Mouse (Mus musculus) intestine, embryonic 14.5 days (tissue): ENCODE results near the gene Runx2. TPM values are rescaled to one million over a fixed set of nuclear protein-coding genes. Genes with fewer than 3 reads are reported as not detected.

Experiments used
- ATAC-seq: fragments of 200-750 bp; cut with Nextera tagmentation; replicated peaks from 2 replicates; pipeline ENCODE4 v1.8.0; 2017; ENCODE audit warnings: low read depth, moderate number of reproducible peaks, moderate TSS enrichment, moderate library complexity; ENCODE audit not compliant: low FRiP score, low TSS enrichment
- DNase-seq: peaks from one replicate; pipeline ENCODE4 v3.0.0-alpha.2; 2018; ENCODE audit warnings: low spot score
- H3K27ac ChIP-seq: fragments of 300-500 bp; sonication (generic); 2 replicates; pipeline ENCODE4 v1.5.1; 2014; ENCODE audit warnings: low read depth, mild to moderate bottlenecking, control low read depth
- H3K27me3 ChIP-seq: fragments of 300-500 bp; sonication (generic); replicated peaks from 2 replicates; pipeline ENCODE4 v1.6.1; 2014; ENCODE audit warnings: low read length, control low read depth; ENCODE audit not compliant: control insufficient read depth, insufficient read depth
- H3K36me3 ChIP-seq: fragments of 300-500 bp; sonication (generic); 2 replicates; pipeline ENCODE4 v1.6.1; 2014; ENCODE audit warnings: low read length, control low read depth; ENCODE audit not compliant: control insufficient read depth, insufficient read depth
- H3K4me1 ChIP-seq: fragments of 300-500 bp; sonication (generic); replicated peaks from 2 replicates; pipeline ENCODE4 v1.6.1; 2014; ENCODE audit warnings: low read length, control low read depth, mixed read lengths; ENCODE audit not compliant: control insufficient read depth, insufficient read depth
- H3K4me2 ChIP-seq: fragments of 300-500 bp; sonication (generic); 2 replicates; pipeline ENCODE4 v1.6.1; 2014; ENCODE audit warnings: low read length
- H3K4me3 ChIP-seq: fragments of 300-500 bp; sonication (generic); 2 replicates; pipeline ENCODE4 v1.5.1; 2014; ENCODE audit warnings: low read depth, low read length, control low read depth, mixed read lengths
- H3K9ac ChIP-seq: fragments of 300-500 bp; sonication (generic); 2 replicates; pipeline ENCODE4 v1.6.1; 2014; ENCODE audit warnings: mild to moderate bottlenecking, low read length
- H3K9me3 ChIP-seq: fragments of 300-500 bp; sonication (generic); 2 replicates; pipeline ENCODE4 v1.6.1; 2016; ENCODE audit warnings: low read length, control low read depth; ENCODE audit not compliant: control insufficient read depth
- WGBS: fragments of 180-500 bp; shearing (Covaris S2); extraction: QIAGEN DNeasy Blood & Tissue Kit; methylation state at CpG from one replicate; pipeline ENCODE4 v1.1.7; 2014; 5-methylcytosine and 5-hydroxymethylcytosine counted together
- polyA plus RNA-seq: library from polyadenylated mRNA; unstranded; fragments of >200 nt; fragmentation: Nextera tagmentation; extraction: Ambion mirVana; gene quantifications from 2 replicates; pipeline ENCODE4 v1.2.1, GENCODE M21; 2014

The Runx2 gene
- polyA plus RNA-seq, 1 experiment from 2014 or later: 1.1 TPM

- H3K9me3 ChIP-seq: no peaks in the 10 kb centered on the region
- H3K27me3 ChIP-seq: 0 out of 2 replicates have a peak, but pooled peaks cover 9% of the 10 kb centered on the region
- no peak overlapping the region for H3K4me3 ChIP-seq
- 42% methylated on average over 8 of the region's 8 CpGs for WGBS
- DNase-seq (no peak), ATAC-seq (no peak)
- H3K9ac ChIP-seq: no peak overlapping the region
- no peak overlapping the region for H3K4me2 ChIP-seq
- no peak overlapping the region for H3K27ac ChIP-seq
- H3K36me3 ChIP-seq: no peaks in the 10 kb centered on the region
- 0 out of 2 replicates have a peak, but pooled peaks cover 5% of the 10 kb centered on the region for H3K4me1 ChIP-seq
These were observed 202.0 kb downstream of the Runx2 start for GRCm38 (mm10) chr17:44612641-44613040.

- H3K4me3 ChIP-seq: no peak overlapping the region
- 0 out of 2 replicates have a peak, but pooled peaks cover 5% of the 10 kb centered on the region for H3K4me1 ChIP-seq
- H3K36me3 ChIP-seq: no peaks in the 10 kb centered on the region
- DNase-seq (no peak), ATAC-seq (no peak)
- H3K27me3 ChIP-seq: 0 out of 2 replicates have a peak, but pooled peaks cover 9% of the 10 kb centered on the region
- H3K9ac ChIP-seq: no peak overlapping the region
- H3K4me2 ChIP-seq: no peak overlapping the region
- H3K27ac ChIP-seq: no peak overlapping the region
- no peaks in the 10 kb centered on the region for H3K9me3 ChIP-seq
- 93% methylated on average over 3 of the region's 3 CpGs for WGBS
These were observed 202.6 kb downstream of the Runx2 start for GRCm38 (mm10) chr17:44612002-44612401.

GRCm38 (mm10) chr17:44611543-44611942 is 203.1 kb downstream of the Runx2 start:
- no peak for DNase-seq
- Histone ChIP-seq H3K9ac (no peak overlapping the region), H3K27me3 (0 out of 2 replicates have a peak, but pooled peaks cover 9% of the 10 kb centered on the region), H3K9me3 (no peaks in the 10 kb centered on the region), H3K27ac (no peak overlapping the region), H3K4me3 (no peak overlapping the region), H3K36me3 (no peaks in the 10 kb centered on the region), H3K4me2 (no peak overlapping the region), H3K4me1 (0 out of 2 replicates have a peak, but pooled peaks cover 5% of the 10 kb centered on the region)
- WGBS: 88% methylated on average over 4 of the region's 4 CpGs
- ATAC-seq: no peak

- ATAC-seq (no peak), DNase-seq (no peak)
- Histone ChIP-seq H3K4me3 (no peak overlapping the region), H3K9me3 (no peaks in the 10 kb centered on the region), H3K4me2 (no peak overlapping the region), H3K36me3 (no peaks in the 10 kb centered on the region), H3K27me3 (0 out of 2 replicates have a peak, but pooled peaks cover 9% of the 10 kb centered on the region), H3K27ac (no peak overlapping the region), H3K4me1 (0 out of 2 replicates have a peak, but pooled peaks cover 5% of the 10 kb centered on the region), H3K9ac (no peak overlapping the region)
- 72% methylated on average over 6 of the region's 6 CpGs for WGBS
These were observed 203.8 kb downstream of the Runx2 start for GRCm38 (mm10) chr17:44610828-44611227.

- no peak for DNase-seq
- no peaks in the 10 kb centered on the region for H3K36me3 ChIP-seq
These were observed 204.5 kb downstream of the Runx2 start for GRCm38 (mm10) chr17:44609897-44610641.

GRCm38 (mm10) chr17:44609356-44609755 is 205.2 kb downstream of the Runx2 start:
- Histone ChIP-seq H3K27ac (no peak overlapping the region), H3K9me3 (no peaks in the 10 kb centered on the region), H3K4me3 (no peak overlapping the region), H3K36me3 (no peaks in the 10 kb centered on the region), H3K27me3 (0 out of 2 replicates have a peak, but pooled peaks cover 6% of the 10 kb centered on the region), H3K4me2 (no peak overlapping the region), H3K9ac (no peak overlapping the region), H3K4me1 (0 out of 2 replicates have a peak, but pooled peaks cover 5% of the 10 kb centered on the region)
- WGBS: 76% methylated on average over 10 of the region's 10 CpGs
- DNase-seq: no peak
- ATAC-seq: no peak

More at GRCm38 (mm10) chr17:44609897-44610641, 204.5 kb downstream of the Runx2 start:
- Histone ChIP-seq H3K27me3 (0 out of 2 replicates have a peak, but pooled peaks cover 8% of the 10 kb centered on the region), H3K4me3 (no peak overlapping the region), H3K9me3 (no peaks in the 10 kb centered on the region), H3K4me1 (0 out of 2 replicates have a peak, but pooled peaks cover 5% of the 10 kb centered on the region), H3K27ac (no peak overlapping the region), H3K9ac (no peak overlapping the region), H3K4me2 (no peak overlapping the region)
- WGBS: 47% methylated on average over 5 of the region's 5 CpGs
- ATAC-seq: no peak

- H3K4me2 ChIP-seq: no peak overlapping the region
- no peak overlapping the region for H3K4me3 ChIP-seq
- ATAC-seq: no peak
- H3K4me1 ChIP-seq: 0 out of 2 replicates have a peak, but pooled peaks cover 4% of the 10 kb centered on the region
- no peaks in the 10 kb centered on the region for H3K36me3 ChIP-seq
- no peak for DNase-seq
- H3K27ac ChIP-seq: no peak overlapping the region
- WGBS: 55% methylated on average over 4 of the region's 4 CpGs
- no peaks in the 10 kb centered on the region for H3K9me3 ChIP-seq
- 0 out of 2 replicates have a peak, but pooled peaks cover 6% of the 10 kb centered on the region for H3K27me3 ChIP-seq
- no peak overlapping the region for H3K9ac ChIP-seq
These were observed 205.7 kb downstream of the Runx2 start for GRCm38 (mm10) chr17:44608907-44609306.

GRCm38 (mm10) chr17:44607383-44607782 is 207.2 kb downstream of the Runx2 start:
- no peak overlapping the region for H3K4me3 ChIP-seq
- H3K27ac ChIP-seq: no peak overlapping the region
- WGBS: 84% methylated on average over 8 of the region's 8 CpGs
- no peaks in the 10 kb centered on the region for H3K9me3 ChIP-seq
- DNase-seq (no peak), ATAC-seq (no peak)
- no peak overlapping the region for H3K4me2 ChIP-seq
- H3K36me3 ChIP-seq: no peaks in the 10 kb centered on the region
- 0 out of 2 replicates have a peak, but pooled peaks cover 3% of the 10 kb centered on the region for H3K27me3 ChIP-seq
- no peak overlapping the region for H3K9ac ChIP-seq
- H3K4me1 ChIP-seq: 0 out of 2 replicates have a peak, but pooled peaks cover 2% of the 10 kb centered on the region
